ENCODE assay signal across 18 mouse cellular contexts in the genomic region with DNA sequence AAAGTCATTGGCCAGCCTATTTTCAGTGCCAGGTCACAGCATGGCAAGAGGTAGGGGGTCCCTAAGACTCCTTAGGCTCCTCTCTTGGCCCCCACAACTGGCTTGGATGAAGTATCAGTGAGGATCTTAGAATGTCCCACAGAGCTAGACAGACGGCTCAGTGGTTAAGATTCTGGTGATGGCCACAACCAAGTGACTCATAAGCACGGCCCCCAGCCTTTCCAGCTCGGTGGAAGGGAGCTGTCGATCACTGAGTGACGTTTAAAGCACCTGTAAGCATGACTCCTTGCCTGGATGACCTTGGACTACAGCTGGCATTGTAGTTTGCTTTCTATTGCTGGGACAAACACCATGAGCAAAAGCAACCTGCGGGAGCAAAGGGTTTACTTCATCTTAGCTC.
"Had no signal": no experiment of that assay in that cellular context is flagged by ENCODE, and none has a peak within 500 bp of the region (broad histone marks: within the 10 kb centered on the region; RNA-seq: fewer than 3 reads in every experiment).

No protein-coding gene starts in this region.

- H3K27me3 ChIP-seq: lung, embryonic 15.5 days; megakaryocyte, embryonic 14.5 days; midbrain, embryonic 13.5 days; midbrain, embryonic 15.5 days; neural tube, embryonic 12.5 days; stomach, embryonic 15.5 days had no signal

- H3K27ac ChIP-seq: lung, embryonic 15.5 days; macrophage; midbrain, embryonic 13.5 days; midbrain, embryonic 15.5 days; neural tube, embryonic 12.5 days; stomach, embryonic 15.5 days; stomach, postnatal 0 days had no signal

- H3K9me3 ChIP-seq: lung, embryonic 15.5 days; megakaryocyte, embryonic 14.5 days; midbrain, embryonic 13.5 days; midbrain, embryonic 15.5 days; neural tube, embryonic 12.5 days; stomach, embryonic 15.5 days had no signal

- H3K9ac ChIP-seq: liver, postnatal 0 days; lung, embryonic 15.5 days; midbrain, embryonic 13.5 days; midbrain, embryonic 15.5 days; neural tube, embryonic 12.5 days; stomach, embryonic 15.5 days had no signal

- H3K36me3 ChIP-seq: midbrain, embryonic 13.5 days; midbrain, embryonic 15.5 days; neural tube, embryonic 12.5 days had no signal

- H3K4me3 ChIP-seq: lung, embryonic 15.5 days; megakaryocyte, embryonic 14.5 days; midbrain, embryonic 13.5 days; midbrain, embryonic 15.5 days; neural tube, embryonic 12.5 days; stomach, embryonic 15.5 days had no signal

- DNase-seq: liver, postnatal 0 days; lung, adult 2 months; lung, postnatal 14 days; lung, postnatal 36 days; right cerebral cortex, postnatal 14 days; thymus, adult 2 months; thymus, postnatal 25 days; thymus, postnatal 4 days had no signal

- ATAC-seq: liver, postnatal 0 days; lung, postnatal 0 days; midbrain, embryonic 13.5 days; midbrain, embryonic 15.5 days had no signal

- H3K4me2 ChIP-seq: lung, embryonic 15.5 days; midbrain, embryonic 11.5 days; midbrain, embryonic 13.5 days; midbrain, embryonic 15.5 days; neural tube, embryonic 12.5 days; stomach, embryonic 15.5 days had no signal

- H3K4me1 ChIP-seq: lung, embryonic 15.5 days; midbrain, embryonic 13.5 days; midbrain, embryonic 15.5 days; neural tube, embryonic 12.5 days; stomach, embryonic 15.5 days had no signal
